Mouse (Mus musculus) ES-Bruce4 (cell line): Measurements from ENCODE around the gene Man2b1. TPM values are rescaled to one million over a fixed set of nuclear protein-coding genes. Genes with fewer than 3 reads are reported as not detected.

Source experiments
- H3K27ac ChIP-seq: 2 replicates; pipeline ENCODE4 v1.5.1; 2012; ENCODE audit warnings: low read length, inconsistent platforms; ENCODE audit not compliant: insufficient read depth
- H3K27me3 ChIP-seq: 2 replicates; pipeline ENCODE4 v1.6.1; 2012; ENCODE audit warnings: mild to moderate bottlenecking, low read length, inconsistent platforms; ENCODE audit not compliant: control insufficient read depth, poor library complexity, insufficient read depth, severe bottlenecking
- H3K36me3 ChIP-seq: 2 replicates; pipeline ENCODE4 v1.6.1; 2012; ENCODE audit warnings: inconsistent platforms, mild to moderate bottlenecking, low read length, moderate library complexity; ENCODE audit not compliant: control insufficient read depth, poor library complexity, insufficient read depth, severe bottlenecking
- H3K4me1 ChIP-seq: one replicate; pipeline ENCODE4 v1.8.1; 2011; ENCODE audit warnings: low read length; ENCODE audit not compliant: control insufficient read depth, insufficient read depth
- H3K4me3 ChIP-seq: 2 replicates; pipeline ENCODE4 v1.5.1; 2011; ENCODE audit warnings: low read depth, mild to moderate bottlenecking, low read length
- H3K9ac ChIP-seq: 2 replicates; pipeline ENCODE4 v1.6.1; 2012; ENCODE audit warnings: low read depth, mild to moderate bottlenecking, inconsistent platforms; ENCODE audit not compliant: poor library complexity, severe bottlenecking
- H3K9me3 ChIP-seq: replicated peaks from 2 replicates; pipeline ENCODE4 v1.6.1; 2012; ENCODE audit warnings: mild to moderate bottlenecking, low read length, inconsistent platforms; ENCODE audit not compliant: control insufficient read depth, poor library complexity, insufficient read depth, severe bottlenecking
- CTCF ChIP-seq: IDR thresholded peaks from one replicate; pipeline ENCODE4 v1.8.1; 2011; ENCODE audit warnings: low read depth, low read length
- EP300 ChIP-seq: IDR thresholded peaks from 2 replicates; pipeline ENCODE4 v1.6.1; 2011; ENCODE audit warnings: low read depth, low read length; ENCODE audit not compliant: insufficient read depth
- POLR2A ChIP-seq: IDR thresholded peaks from one replicate; pipeline ENCODE4 v1.8.1; 2011; ENCODE audit warnings: low read length; ENCODE audit not compliant: insufficient read depth
- polyA plus RNA-seq: library from polyadenylated mRNA; stranded (reverse); fragments of >200 nt; gene quantifications from 2 replicates; pipeline ENCODE4 v1.2.4, GENCODE M21; 2011; ENCODE audit warnings: low read depth; ENCODE audit not compliant: missing spikeins, insufficient read depth, insufficient read length

Gene Man2b1
- polyA plus RNA-seq, 1 experiment: 36.0 TPM

- peak within 1 kb of the TSS; percentile 84 for H3K4me3 ChIP-seq
- H3K9ac ChIP-seq: peak within 1 kb of the TSS; percentile 45
- H3K27me3 ChIP-seq: no peaks in the 10 kb centered on the region
- H3K36me3 ChIP-seq: peaks cover 24% of the 10 kb centered on the region
- peaks cover 3% of the 10 kb centered on the region for H3K4me1 ChIP-seq
- H3K9me3 ChIP-seq: no peaks in the 10 kb centered on the region
- no peak for TF ChIP-seq POLR2A
- TF ChIP-seq CTCF: no peak
- TF ChIP-seq EP300: no peak
- H3K27ac ChIP-seq: peak within 1 kb of the TSS; percentile 76
These were observed 23.0 kb upstream of the Man2b1 start, which contains the start of gene Fbxw9 for GRCm38 (mm10) chr8:85059879-85060616. TSS of gene Fbxw9 (plus strand) at chr8:85060055.

- no peak for TF ChIP-seq POLR2A
- no peak for TF ChIP-seq EP300
- no peak for TF ChIP-seq CTCF
- H3K4me1 ChIP-seq: peaks cover 3% of the 10 kb centered on the region
- H3K27me3 ChIP-seq: no peaks in the 10 kb centered on the region
- no peak overlapping the region for H3K9ac ChIP-seq
- no peak overlapping the region for H3K4me3 ChIP-seq
- H3K36me3 ChIP-seq: peaks cover 15% of the 10 kb centered on the region; the same call in 1 of the 2 replicates
- no peaks in the 10 kb centered on the region for H3K9me3 ChIP-seq
- no peak overlapping the region for H3K27ac ChIP-seq
These were observed 20.5 kb upstream of the Man2b1 start for GRCm38 (mm10) chr8:85062603-85063002.

GRCm38 (mm10) chr8:85065213-85065612 lies 17.9 kb upstream of the Man2b1 start:
- Histone ChIP-seq H3K27ac (no peak overlapping the region), H3K27me3 (no peaks in the 10 kb centered on the region), H3K9ac (no peak overlapping the region), H3K4me1 (peaks cover 3% of the 10 kb centered on the region), H3K9me3 (no peaks in the 10 kb centered on the region), H3K4me3 (no peak overlapping the region), H3K36me3 (peaks cover 13% of the 10 kb centered on the region; the same call in 1 of the 2 replicates)
- TF ChIP-seq CTCF: no peak
- no peak for TF ChIP-seq POLR2A
- TF ChIP-seq EP300: no peak

- Histone ChIP-seq H3K27ac (no peak overlapping the region), H3K9ac (no peak overlapping the region), H3K4me3 (no peak overlapping the region), H3K36me3 (peaks cover 13% of the 10 kb centered on the region; the same call in 1 of the 2 replicates), H3K4me1 (no peaks in the 10 kb centered on the region), H3K9me3 (no peaks in the 10 kb centered on the region), H3K27me3 (no peaks in the 10 kb centered on the region)
- no peak for TF ChIP-seq POLR2A
- no peak for TF ChIP-seq EP300
- no peak for TF ChIP-seq CTCF
These were observed 15.9 kb upstream of the Man2b1 start for GRCm38 (mm10) chr8:85067155-85067554.

- Histone ChIP-seq H3K36me3 (peaks cover 10% of the 10 kb centered on the region; the same call in 1 of the 2 replicates), H3K27ac (no peak within 1 kb of the TSS), H3K4me1 (no peaks in the 10 kb centered on the region), H3K4me3 (no peak within 1 kb of the TSS), H3K9me3 (no peaks in the 10 kb centered on the region), H3K27me3 (no peaks in the 10 kb centered on the region), H3K9ac (no peak within 1 kb of the TSS)
- TF ChIP-seq CTCF (no peak), EP300 (no peak), POLR2A (no peak)
These were observed 15.1 kb upstream of the Man2b1 start, which contains the start of gene Gm5741 for GRCm38 (mm10) chr8:85067982-85068381. TSS of gene Gm5741 (minus strand) at chr8:85067982.

- peaks cover 31% of the 10 kb centered on the region for H3K36me3 ChIP-seq
- peak overlapping the region; percentile 93 for H3K9ac ChIP-seq
- H3K9me3 ChIP-seq: no peaks in the 10 kb centered on the region
- TF ChIP-seq CTCF: no peak
- TF ChIP-seq POLR2A: no peak
- TF ChIP-seq EP300: no peak
- H3K27ac ChIP-seq: peak overlapping the region; percentile 96
- H3K4me3 ChIP-seq: peak overlapping the region; percentile 93
- no peaks in the 10 kb centered on the region for H3K27me3 ChIP-seq
- no peaks in the 10 kb centered on the region for H3K4me1 ChIP-seq
These were observed 12.0 kb upstream of the Man2b1 start for GRCm38 (mm10) chr8:85071041-85071440.
